Mouse (Mus musculus) CH12F3 (cell line): Measurements from ENCODE around the gene Scgb1b15.
"Not testable (repeated sequence)": the region's sequence is repeated elsewhere in the genome, so short reads cannot be mapped to it uniquely, and the experiment has no call there.

Experiments
- in situ Hi-C: fragments of 300-500 bp; cut with MboI; formaldehyde crosslinking; loops from 2 replicates; pipeline ENCODE4 v1.14.3; 2020; ENCODE audit warnings: low sequenced_read_pairs

Scgb1b15 gene

DNA sequence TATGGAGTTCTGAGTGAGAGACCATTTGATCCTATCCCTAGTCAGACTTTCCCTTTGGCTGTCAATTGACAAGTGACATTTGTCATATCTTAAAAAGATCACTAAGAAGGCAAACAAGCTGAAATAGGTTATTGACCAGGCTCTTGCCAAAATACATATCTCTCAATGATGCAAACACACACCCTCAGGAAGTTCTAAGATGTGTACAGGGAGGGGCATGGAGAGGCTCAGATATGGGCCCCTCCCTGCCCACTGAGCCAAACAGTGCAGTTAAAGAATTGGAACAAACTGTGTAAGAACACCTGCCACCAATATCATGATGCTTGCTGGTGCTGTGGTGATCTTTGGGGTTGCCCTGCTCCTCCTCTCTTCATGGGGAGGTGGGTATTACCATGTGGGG is at the start of gene Scgb1b15:
Gene Scgb1b15 (plus strand): TSS at position 301 of the 400 bp plus-strand sequence.
- in situ Hi-C loops: not testable (repeated sequence)

- in situ Hi-C loops: not testable (repeated sequence)
Observed at GRCm38 (mm10) chr7:32829562-32829961, 6.8 kb upstream of the Scgb1b15 start, which contains the start of gene Scgb2b15. Gene Scgb2b15, minus strand, starts transcription at chr7:32829662.
